Mouse (Mus musculus) lung, adult 18-20 months (tissue): ENCODE data around the gene Pdia5.

ENCODE experiments used
- DNase-seq, 2 experiments: peaks; one replicate each; pipeline ENCODE4 v3.0.0; 2022; ENCODE audit warnings: mixed read lengths in 2 of 2

Gene Pdia5

DNA sequence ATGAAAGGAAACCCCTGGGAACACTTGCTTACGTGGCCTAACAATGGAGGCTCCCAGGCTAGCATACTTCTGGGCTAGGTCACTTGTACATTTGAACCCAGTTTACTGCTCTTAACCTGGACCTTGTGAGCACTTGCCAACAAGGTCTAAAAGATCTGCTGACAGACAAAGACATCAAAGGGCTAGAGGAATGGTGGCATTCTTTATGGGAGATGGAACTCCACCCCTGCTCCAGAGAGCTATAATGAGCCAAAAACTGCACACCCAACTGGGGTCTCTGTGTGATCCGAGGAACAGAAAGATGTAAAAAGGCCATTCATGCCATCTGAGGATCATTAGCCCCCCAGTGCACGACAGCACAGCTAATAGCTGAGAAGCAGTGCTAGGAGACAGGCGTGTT is 6.6 kb downstream of the Pdia5 start:
- DNase-seq, result no peak

DNA sequence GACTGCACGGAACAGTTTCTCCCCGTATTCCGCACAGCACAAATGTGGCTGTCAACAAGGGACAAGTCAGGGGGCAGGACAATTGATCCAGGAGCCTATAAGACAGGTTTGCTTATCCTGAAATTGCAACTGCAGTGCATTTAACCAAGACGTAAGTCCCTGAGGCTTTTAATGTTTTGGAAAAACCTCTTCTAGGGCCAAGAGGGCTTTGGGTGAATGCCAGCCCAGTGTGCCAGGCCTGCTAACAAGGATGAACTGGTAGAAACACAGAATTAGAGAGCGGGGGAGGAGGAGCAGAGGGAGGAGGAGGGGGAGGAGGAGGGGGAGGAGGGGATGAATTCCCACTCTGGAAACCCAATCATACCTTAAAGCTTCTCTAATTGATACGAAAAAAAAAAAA is 11.4 kb downstream of the Pdia5 start:
- no peak for DNase-seq

DNA sequence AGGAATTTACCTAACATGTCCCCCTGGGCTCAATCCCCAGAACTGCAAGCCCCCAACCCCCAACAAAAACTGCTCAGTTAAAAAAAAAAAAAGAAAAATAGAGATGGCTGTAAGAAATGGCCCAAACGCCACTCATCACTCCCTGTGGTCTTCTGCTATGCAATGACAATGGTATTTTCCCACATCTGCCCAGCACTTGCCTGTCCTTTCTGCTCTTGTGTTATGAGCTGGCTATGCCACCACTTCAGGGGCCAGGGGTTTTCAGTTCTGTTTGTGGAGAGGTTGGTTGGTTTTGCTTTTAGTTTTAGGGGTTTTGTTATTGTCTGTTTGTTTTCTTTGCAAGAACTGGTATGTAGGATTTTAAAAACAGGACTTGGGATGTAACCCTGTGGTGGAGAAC is 13.4 kb downstream of the Pdia5 start:
- no peak for DNase-seq

DNA sequence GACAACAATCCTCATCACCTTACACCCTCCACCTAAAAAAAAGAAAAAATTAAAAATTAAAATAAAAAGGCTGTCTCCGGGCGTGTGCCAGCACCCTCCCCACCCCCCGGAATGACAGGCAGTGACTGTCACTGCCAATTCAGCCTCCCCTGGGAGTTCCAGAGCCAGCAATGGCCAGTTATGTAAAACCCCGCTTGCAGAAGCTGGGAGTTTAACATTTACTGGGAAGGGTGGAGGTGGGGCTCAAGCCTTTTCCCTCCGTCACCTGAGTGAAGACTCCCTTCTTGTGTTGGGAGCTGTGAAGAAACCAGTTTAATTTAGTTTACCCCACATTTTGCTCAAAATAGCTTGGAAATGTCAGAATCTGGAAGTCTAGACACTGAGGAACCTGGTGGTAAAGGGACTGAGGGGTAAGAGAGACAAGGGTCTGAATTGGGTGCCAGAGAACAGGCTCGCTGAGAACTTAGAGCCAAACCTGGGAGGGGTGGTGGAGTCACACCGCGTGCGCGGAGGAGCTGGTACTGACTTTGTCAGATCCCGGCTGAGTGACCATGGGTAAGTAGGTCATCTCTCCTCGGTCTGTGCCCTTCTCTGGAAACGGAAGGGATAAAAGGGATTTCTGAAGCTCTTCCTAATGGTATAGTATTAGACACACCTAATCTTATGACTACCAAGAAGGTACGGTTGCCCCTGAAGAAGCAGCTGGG is 18.0 kb downstream of the Pdia5 start:
- DNase-seq, result no peak

DNA sequence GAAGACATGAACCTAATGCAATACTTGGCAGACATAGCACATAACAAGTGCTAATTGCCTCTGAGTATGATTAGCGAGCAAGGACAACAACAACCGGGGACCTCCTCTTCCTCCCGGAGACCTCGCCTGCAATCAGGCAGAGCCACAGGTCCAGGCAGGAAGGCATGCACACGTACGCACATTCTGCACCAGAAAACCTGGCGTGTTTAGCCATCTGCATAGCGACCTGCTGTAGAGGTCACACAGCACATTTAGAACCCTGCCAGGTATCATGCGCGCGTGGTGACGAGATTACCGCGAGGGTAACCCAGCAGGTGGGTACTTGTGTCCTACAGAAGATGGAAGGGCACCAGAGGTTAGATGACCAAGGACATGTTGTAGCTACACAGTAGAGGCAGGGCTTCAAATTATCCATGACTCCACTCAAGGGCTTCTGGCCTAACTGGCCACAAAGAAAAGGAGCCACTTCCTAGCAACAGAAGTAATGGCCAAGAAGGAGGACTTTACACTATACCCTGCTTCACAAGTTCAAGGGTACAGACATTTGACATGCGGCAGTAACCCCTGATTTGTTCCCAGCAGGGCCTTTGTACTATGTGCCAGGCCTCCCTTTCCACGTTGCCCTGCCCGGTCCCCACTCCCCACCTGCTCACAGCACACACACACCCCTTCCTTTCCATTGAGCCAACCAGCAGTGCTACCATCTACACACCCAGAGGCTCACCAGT is 18.7 kb downstream of the Pdia5 start:
- no peak for DNase-seq

DNA sequence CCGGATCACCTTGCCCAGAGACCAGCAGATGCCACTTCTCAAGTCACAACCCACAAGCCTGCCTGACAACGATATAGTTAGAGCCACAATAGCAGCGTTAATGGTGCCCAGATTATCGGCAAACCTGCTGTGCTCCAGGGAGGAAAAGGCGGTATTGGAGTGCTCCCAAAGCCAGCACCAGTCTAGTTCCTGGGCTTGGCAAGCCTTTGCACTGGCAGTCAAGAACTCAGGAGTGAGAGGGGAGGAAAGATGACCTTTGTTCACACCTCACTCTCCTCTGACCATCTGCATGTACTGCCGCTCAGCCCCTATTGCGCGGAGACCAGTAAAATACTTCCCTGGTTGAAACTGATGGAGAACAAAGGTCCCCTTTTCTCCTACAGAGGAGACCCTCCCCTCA is 19.7 kb downstream of the Pdia5 start:
- no peak for DNase-seq

DNA sequence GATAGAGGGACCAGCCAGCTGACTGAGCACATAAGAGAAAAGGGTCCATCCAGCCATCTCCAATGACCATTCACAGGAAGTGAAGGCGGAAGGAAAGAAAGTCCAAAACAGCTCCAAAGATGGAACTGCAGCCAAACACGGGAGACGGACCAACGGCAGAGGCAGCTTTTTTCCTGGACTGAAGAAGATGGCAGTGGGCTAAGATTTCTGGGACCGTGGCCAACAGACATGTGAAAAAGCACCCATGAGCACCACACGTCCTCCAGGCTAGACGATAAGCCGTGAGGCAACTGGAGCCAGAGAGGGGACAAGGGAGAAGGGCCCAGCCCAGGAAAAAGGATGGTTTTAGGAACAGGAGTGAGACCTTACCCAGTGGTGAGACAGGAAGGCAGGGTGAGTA is 20.6 kb downstream of the Pdia5 start:
- DNase-seq, result no peak

DNA sequence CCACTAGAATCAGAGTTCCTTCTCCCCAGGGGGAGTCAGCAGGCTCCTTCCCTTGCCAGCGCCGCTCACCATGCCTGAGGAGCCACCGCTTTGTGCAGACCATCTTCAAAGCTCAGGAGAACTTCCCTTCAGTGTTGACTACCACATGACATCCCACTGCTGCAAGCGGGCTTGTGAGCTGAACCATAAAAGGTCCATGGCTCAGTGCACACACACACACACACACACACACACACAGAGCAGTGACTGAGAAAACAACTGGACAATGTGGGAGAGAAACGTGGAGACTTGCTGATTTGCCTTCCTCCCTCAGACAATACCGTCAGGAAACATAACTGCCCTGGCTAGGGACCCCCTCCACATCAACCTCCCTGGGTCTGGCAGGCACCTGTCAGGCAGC is 21.7 kb downstream of the Pdia5 start:
- DNase-seq, result no peak

DNA sequence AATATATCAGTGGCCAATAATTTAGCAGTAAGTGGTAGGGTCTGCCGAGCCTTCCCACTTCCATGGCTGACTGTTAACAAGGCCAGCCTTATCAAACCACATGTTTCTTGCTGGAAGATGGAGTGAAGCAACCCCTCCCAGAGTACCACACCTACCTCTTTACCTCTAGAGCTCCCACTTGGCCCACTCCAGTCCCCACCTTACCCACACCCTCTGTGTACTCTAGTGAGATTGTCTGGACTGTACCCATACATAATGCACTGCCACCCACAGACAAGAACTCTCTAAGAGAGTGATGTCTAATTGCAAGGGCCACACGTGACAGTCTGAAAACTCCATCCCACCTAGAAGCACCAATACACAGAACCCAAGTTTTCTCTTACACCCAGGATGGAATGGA is 23.6 kb downstream of the Pdia5 start:
- no peak for DNase-seq

DNA sequence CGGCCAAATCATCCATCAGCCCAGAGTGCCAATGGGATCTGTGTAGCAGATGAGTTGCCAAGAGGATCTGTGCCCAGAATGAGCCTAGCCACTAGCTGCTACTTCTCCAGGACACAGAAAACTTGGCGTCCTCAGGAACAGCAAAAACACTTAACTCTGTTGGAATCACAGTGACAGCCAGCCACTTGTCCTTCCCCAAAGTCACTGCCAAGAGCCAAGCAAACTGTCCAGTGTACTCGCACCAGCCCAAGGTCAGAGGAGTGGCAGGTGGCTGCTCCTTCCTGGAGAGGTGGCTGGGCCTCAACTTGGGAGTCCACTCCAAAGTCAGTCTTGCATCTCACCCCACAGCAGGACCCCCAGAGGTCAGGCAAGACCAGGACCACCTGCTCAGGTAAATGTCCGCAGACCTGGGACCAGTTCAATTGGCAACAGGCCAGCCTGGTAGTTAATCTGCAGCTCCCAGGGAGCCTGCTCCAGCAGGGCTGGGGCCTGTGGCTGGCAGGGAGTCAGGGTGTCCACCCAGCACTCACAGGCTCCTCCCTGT is 24.8 kb downstream of the Pdia5 start:
- no peak for DNase-seq

DNA sequence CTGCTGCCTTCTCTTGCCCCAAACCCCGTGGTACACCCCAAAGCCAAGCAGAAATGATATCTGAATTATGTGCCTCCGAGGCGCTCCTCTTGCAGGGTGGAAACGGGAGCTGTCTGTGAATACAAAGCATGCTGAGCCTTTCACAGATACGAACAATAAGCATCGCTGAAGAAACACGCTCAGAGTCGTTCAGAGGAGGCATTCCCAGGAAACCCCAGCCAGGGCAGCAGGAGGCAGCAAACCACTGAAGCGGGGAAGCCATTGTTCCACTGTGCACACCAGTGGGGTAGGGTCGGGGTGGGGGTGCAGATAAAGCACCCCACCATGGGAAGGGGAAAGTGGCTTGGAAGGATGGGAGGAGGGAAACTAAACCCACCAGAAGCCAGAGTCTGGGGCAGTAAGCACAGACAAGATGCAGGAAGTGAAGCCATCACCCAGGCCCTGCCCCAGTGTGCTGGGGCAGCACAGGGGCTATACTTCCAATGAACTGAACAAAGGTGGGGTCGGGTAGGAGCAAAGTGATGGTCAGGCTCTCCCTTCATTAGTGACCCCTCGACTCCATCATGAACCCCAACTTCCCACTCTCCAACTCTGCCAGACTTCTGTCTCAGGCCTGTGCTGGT is 25.9 kb downstream of the Pdia5 start:
- no peak for DNase-seq

DNA sequence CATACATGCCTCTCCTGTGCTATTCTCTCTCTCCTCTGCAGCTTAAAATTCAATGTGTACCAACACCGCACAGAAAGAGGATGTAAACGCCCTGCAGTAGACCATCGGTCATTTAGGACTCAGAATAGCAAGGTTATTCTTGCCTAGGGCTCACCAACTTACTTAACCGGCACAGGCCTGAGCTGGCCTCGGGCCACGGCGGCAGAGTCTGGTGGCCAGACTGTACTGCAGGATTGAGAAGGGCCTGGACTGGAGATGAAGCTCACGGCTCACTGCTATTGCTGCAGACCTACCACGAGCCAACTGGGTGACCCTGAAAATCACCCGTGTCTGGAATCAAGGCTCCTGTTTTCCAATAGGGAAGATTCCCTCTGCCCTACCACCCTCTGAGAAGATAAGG is 27.0 kb downstream of the Pdia5 start:
- no peak for DNase-seq

DNA sequence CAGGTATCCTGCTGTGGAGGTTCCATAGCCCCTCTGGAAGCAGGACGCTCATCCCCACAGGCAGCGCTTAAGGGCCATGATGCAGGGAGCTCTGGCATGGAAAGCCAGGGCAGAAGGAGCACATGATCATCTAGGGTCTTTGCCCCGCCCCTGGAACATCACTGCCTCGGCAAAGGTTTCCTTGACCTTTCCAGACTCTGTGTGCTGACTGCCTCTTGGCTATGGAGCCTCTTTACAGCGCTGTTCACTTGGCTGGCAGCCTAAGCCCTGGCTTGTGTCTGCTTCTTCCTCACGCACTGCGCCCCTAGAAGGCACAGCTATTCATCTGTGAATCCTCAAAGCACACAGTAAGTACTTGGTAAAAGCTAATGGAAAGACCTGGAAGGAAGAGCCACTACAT is 27.7 kb downstream of the Pdia5 start:
- DNase-seq, result no peak

DNA sequence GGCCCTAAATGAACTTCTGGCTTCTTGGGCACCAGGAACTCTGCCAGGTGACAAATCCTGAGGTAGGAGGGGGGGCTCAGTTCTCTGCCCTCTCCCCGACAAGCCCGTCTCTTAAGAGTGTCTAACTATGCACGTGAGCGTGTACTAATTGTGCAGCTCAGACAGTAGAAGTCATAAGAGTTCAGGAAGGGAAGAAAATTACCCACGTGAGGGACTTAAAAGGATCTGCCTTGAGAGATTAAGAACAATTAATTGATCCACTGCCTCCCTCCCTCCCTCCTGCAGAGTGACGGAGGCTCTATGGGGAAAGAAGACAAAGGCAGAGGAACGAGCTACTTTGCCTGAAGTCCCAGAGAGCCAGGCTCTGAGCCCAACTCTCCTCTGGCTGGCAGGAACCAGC is 31.1 kb downstream of the Pdia5 start:
- no peak for DNase-seq

DNA sequence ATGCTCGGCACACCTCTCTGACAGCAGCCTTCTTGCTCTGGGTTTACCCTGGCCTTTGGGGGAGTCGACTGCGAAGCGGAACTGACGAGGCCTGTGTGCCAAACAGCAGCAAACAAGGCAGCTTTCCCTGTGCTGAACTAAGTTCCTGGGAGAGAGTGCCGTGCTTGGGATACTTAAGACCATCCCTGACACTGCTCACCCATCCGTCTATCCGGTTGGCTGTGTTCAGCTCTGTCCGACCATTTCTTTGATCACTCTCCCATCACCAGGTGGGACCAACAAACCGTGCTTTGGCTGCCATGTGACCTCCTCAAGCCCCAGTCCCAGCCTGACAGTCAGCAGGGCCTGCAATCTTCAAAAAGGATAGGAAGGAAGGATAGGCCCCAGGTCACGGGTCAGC is 32.4 kb downstream of the Pdia5 start:
- DNase-seq, result no peak

DNA sequence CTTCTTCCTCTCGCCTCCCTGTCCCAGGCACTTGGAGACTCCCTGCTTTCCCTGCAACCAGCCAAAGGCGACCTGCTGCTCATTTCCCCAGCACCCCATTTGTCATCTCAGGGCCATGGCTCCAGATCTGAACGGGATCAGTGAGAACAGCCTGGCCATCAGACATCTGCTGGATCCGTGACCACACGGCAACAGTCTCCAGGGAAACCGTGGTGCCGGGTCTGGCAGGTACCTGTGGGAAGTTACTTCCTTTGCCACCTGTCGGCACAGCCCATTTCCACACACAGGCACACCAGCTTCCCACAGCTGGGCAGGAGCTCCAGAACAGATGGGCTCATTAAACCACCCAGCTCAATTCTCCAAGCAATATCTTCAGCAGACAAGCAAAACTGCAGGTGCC is 33.2 kb downstream of the Pdia5 start:
- DNase-seq, result no peak

DNA sequence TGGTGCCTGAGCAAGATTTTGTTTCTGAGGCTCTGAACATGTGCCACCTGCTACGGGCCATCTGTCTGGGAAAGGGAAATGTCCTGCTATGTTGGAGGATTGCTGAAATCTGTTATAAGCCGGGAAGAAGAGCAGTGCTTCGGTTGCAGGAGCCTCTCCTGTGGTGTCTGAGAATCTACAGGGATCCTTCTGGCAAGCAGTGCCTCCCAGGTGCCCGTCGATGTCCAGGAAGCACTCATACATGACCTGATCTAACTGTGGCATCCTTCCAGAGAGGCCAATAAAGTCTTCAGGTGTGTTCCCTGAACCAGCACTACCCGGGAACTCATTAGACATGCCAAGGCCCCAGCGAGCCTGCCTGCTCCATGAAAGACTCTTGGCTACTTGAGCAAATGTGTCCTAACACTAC is 33.7 kb downstream of the Pdia5 start:
- DNase-seq, result no peak

DNA sequence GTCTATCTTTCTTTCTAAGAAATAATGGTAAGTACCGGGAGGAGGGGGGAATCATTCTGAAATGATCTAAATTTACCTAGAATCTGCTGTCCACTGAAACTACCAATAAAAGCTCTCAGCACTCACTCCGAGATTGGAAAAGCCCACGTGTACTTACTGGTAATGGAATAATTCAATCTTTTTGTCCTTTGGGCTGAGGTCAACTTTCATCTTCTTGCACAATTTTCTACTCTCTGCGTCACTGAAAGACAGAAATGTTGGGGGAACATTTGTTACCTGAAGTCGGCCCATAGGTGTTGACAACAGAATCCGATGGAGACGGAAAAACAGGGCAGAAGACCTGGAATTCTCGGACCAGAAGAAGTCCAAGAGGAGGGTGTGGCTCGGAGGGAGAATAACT is 34.4 kb downstream of the Pdia5 start:
- DNase-seq, result no peak

DNA sequence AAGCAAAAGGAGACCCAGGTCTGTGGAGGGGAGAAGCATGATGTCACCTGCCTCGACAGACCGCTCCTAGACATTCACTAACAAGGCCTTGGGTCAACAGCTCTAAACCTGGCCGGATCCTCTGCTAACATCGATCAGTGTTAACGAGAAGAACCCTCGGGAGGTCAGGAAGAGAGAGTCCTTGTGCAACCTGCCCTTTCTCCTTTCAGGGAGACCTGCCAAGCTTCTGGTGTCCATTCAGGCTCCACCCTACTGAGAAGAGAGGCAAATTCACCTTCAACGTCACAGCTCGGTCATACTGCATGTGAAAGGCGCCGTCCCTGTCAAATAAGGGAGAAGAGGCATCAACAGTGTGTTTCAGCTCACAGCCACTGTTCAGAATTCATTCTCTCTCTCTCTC is 34.9 kb downstream of the Pdia5 start:
- no peak for DNase-seq

DNA sequence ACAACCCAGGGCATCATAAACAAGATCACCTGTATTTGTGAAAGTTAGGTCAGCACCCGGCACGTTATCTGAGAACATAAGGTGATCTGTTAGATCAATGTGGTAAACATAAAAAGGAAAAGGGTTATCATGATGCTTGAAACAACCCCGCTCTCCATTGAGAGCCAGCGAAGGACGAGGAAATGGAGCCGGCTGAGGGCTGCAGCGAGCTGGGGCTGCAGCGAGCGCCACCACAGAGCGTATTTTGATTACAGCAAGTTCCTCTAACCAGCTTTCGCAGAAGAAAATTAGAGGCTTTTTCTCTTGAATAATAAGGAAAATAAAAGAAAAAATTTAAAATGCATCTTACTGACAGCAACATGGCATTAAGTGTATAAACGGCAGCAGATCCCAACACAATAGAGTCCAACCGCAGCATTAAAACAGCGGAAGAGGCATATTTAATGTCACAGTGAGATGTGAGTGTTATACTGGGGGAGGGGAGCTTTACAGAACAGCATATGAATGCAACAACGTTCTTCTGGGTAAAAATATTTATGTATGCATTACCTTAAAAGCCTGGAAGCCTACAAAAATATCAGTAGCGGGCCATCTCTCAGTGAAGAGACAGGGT is 40.5 kb downstream of the Pdia5 start:
- DNase-seq, result no peak

DNA sequence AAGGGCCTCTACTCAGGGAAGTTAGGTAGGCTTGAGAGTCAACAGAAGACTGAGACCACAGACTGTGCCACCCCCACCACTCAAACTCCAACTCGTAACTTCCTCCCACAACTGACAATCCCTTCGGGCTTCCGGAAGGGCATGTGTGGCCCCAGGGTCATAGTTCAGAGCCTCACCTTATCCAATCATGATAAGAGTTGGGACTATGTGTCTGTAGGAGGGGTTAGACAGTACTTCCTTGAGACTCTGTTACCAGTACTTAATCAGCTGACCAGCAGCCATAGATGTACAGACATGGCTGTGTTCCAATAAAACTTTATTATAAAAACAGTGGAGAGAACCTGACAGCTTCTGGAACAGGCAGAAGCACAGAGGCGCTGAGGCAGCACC is 48.7 kb downstream of the Pdia5 start:
- no peak for DNase-seq

DNA sequence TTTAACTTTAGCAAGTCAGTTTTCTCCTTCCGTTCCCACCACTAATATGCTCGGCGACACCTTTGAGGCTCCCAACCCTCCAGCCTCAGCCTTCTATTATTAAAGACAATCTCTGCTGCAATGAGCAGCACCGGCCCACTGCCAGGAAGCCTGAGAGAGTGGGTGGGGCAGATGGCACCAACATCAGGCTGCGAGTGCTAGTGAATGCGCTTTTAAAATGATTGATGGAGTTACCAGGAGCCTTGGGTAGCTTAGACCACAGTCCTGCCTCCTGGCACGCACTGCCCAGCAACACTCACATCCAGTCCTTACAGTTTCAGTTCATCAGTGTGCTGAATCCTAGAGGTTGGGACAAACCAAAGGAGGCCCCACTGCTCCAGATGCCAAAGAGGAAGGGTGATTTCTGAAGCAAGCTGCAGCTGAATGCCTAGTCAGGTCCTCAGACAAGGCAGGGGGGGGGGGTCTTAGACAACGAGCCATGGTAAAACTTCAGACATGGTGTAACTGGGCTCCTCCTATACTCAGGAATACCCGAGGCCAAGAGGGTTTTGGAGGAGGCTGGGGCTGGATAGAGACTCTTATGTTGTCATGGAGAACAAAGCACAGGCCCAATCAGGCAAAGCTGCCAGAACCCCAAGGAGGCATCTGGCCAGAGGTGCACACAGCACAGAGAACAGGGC is 49.2 kb downstream of the Pdia5 start:
- DNase-seq, result no peak

DNA sequence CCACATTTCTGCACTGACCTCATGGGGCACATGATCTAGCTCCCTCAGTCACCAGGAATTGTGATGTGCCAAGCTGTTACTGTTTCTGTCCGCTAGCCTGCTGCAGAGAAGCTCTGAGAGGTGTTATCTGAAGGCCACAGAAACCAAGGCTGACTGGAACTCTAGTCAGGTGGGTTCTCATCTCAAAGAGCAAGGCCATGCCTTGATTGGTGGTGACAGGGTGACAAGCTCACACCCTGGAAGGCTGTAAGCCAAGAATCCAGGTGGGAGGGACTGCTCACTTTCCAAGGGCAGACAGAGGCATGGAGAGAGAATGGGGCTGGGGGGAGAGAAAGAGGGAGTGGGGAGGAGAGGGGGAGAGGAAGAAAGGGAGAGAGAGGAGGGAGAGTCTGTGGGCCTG is 51.6 kb downstream of the Pdia5 start:
- no peak for DNase-seq
